Mouse (Mus musculus) adrenal gland, postnatal 25 days (tissue): ENCODE data around the gene Tbccd1. TPM values are rescaled to one million over a fixed set of nuclear protein-coding genes. Genes with fewer than 3 reads are reported as not detected.
"Not testable (repeated sequence)": the region's sequence is repeated elsewhere in the genome, so short reads cannot be mapped to it uniquely, and the experiment has no call there.

Experiments used
- DNase-seq: peaks from one replicate; pipeline ENCODE4 v3.0.0; 2021; ENCODE audit warnings: mixed read lengths
- total RNA-seq: library from RNA; stranded (reverse); gene quantifications from 2 replicates; pipeline ENCODE4 v1.2.3, GENCODE M21; 2021

Gene Tbccd1
- total RNA-seq, 1 experiment from 2014 or later = 23.6 TPM

DNA sequence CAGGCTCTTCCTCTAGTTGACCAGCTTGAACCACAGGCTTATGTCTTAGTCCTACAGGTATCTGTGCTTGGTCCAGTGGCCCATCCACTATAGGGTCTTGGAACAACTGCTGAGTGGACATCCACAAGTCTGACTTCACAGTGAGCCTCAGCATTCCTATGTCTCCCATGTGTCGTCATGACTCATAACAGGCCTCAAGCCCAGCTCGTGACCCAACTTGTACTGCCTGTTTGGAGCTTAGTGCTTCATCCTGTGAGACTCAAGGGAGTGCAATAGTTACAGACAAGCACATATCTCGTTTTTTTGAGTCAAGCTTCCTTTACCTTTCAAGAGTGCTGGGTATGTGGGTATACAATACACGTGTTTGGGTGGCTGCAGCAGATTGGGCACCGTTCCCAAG is 74.8 kb downstream of the Tbccd1 start:
- DNase-seq = no peak

- DNase-seq = no peak
Measured at GRCm38 (mm10) chr16:22779228-22779835, 78.1 kb downstream of the Tbccd1 start.

DNA sequence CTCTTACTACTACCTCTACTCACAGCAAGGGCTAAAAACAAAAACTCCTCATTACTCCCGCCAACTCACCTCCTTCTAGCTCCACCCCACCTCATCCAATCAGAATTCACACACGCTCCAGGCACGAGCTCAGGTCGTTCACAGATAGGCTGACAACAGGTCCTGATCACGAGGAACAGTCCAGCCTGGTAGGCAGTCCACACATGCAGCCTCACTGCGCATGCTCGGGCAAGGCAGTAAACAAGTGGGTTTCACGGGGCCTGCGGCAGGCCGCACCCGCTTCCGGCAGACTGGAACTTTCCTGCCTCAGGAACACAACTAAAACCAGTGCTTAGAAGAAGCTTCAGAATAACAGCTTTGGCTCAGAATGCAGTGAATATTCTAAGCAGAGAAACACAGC is 79.2 kb downstream of the Tbccd1 start:
- not testable (repeated sequence) for DNase-seq

GRCm38 (mm10) chr16:22775471-22775985 is 81.9 kb downstream of the Tbccd1 start:
- DNase-seq = no peak

DNA sequence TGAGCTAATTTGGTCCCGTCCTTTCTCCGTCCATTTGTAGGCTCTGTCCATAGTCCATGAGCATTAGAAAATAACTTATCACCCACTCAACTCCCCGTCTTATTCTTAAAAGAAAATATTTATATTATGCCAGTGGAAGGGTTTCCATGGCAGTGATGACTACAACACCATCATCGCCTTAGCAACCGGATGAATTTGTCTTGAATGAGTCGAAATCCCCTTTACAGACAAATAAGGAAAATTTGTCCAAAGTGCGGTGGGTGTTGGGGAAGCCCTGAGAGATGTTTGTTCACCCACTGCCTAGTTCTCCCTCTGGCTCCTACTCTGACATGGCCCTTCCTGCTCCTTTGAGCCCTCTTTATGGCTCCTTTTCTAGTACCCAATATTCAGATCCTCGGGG is 88.8 kb downstream of the Tbccd1 start:
- DNase-seq = no peak

DNA sequence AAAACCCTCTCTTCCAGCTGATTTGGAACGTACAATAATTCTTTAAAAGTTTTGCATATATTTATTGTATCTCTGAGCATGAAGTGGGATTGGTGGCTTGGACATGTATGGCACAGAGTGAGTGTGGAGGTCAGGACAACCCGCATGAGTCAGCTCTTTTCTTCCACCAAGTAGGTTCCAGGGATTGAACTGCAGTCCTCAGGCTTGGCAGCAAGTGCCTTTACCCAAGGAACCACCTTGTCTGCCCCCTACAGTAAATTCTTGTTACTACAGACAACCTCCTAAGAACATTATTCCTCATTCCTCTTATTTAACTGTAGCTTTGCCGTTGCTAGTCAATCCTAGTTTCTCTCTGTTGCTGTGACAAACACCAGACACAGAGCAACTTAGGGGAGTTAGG is 90.1 kb downstream of the Tbccd1 start:
- no peak for DNase-seq

- DNase-seq = no peak
Measured at GRCm38 (mm10) chr16:22766738-22767211, 90.7 kb downstream of the Tbccd1 start.

DNA sequence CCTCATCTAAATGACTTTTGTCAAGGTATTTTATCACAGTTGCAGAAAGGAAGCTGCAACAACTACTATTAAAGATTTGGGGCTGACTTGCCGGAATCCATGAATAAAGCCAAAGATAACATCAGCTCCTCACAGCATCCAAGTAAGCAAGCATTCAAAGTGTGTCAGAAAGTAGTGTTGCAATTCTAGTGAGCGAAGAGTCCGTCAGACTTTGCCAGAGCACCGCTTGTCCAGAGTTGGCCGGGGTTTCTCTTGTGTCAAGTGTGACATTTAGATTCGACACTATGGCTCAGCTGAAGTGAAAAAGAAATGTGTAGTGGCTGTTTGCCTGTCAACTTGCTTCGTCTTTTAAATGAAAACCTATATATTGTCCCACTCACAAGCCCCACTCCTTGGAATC is 91.9 kb downstream of the Tbccd1 start:
- DNase-seq = no peak

Other genes with a start within 250 kb of the Tbccd1 start
- gene Dgkg, start 200.4 kb downstream of the Tbccd1 start, total RNA-seq = 2.7 and 3.6 TPM in 2 replicates
- gene Crygs, start 46.1 kb downstream of the Tbccd1 start, total RNA-seq = not detected in 2 replicates
- gene Dnajb11, start 176 bp upstream of the Tbccd1 start, total RNA-seq = 71.4 and 71.9 TPM in 2 replicates
- gene Ahsg, start 33.6 kb upstream of the Tbccd1 start, total RNA-seq = 1.6 and 132 TPM in 2 replicates
- 78.1 and 82.3 TPM in 2 replicates for gene Fetub, start 60.7 kb upstream of the Tbccd1 start, total RNA-seq
- gene Hrg, start 93.4 kb upstream of the Tbccd1 start, total RNA-seq = 0.97 and 12.6 TPM in 2 replicates
- 8.1 and 9.0 TPM in 2 replicates for gene Kng2, start 171.8 kb upstream of the Tbccd1 start, total RNA-seq
- gene Kng1, start 200.2 kb upstream of the Tbccd1 start, total RNA-seq = 0.24 and 13.8 TPM in 2 replicates
- gene Eif4a2, start 249.8 kb upstream of the Tbccd1 start, total RNA-seq = 464 and 587 TPM in 2 replicates